Mouse (Mus musculus): ENCODE results near the gene AU040320. TPM values are rescaled to one million over a fixed set of nuclear protein-coding genes. Genes with fewer than 3 reads are reported as not detected.
A peak's percentile ranks its signal among the peaks of the same experiment; 100 is the strongest.

The AU040320 gene
- polyA plus RNA-seq, 1 experiment: not detected

- Histone ChIP-seq H3K4me1 (ENCODE audit: control insufficient read depth, insufficient read depth, low read length) (peaks cover 23% of the 10 kb centered on the region), H3K4me3 (ENCODE audit: insufficient read depth, low read depth, low read length) (peak overlapping the region; percentile 90), H3K27ac (ENCODE audit: insufficient read depth, low read depth, low read length) (peak overlapping the region; percentile 98)
- 0% methylated on average over 12 of the region's 12 CpGs for whole genome bisulfite sequencing
- no peak for TF ChIP-seq CTCF (IDR thresholded peaks at IDR 0.05; ENCODE audit: insufficient read depth, low read depth, low read length)
- no peak for TF ChIP-seq POLR2A (IDR thresholded peaks at IDR 0.05; ENCODE audit: insufficient read depth, low read depth, low read length)
These were observed 877 bp downstream of the AU040320 start for GRCm38 (mm10) chr4:126754231-126754611.

GRCm38 (mm10) chr4:126754736-126755374, 1.5 kb downstream of the AU040320 start:
- H3K4me1 ChIP-seq (ENCODE audit: control insufficient read depth, insufficient read depth, low read length): peaks cover 19% of the 10 kb centered on the region
- peak overlapping the region; percentile 82 for H3K27ac ChIP-seq (ENCODE audit: insufficient read depth, low read depth, low read length)
- no peak overlapping the region for H3K4me3 ChIP-seq (ENCODE audit: insufficient read depth, low read depth, low read length)
- 8% methylated on average over 12 of the region's 12 CpGs for WGBS
- TF ChIP-seq POLR2A (IDR thresholded peaks at IDR 0.05; ENCODE audit: insufficient read depth, low read depth, low read length) (no peak), CTCF (IDR thresholded peaks at IDR 0.05; ENCODE audit: insufficient read depth, low read depth, low read length) (no peak)

GRCm38 (mm10) chr4:126756766-126757165, 3.4 kb downstream of the AU040320 start:
- 21% methylated on average over 4 of the region's 4 CpGs for WGBS
- H3K4me3 ChIP-seq (ENCODE audit: insufficient read depth, low read depth, low read length): no peak overlapping the region
- peaks cover 6% of the 10 kb centered on the region for H3K4me1 ChIP-seq (ENCODE audit: control insufficient read depth, insufficient read depth, low read length)
- no peak overlapping the region for H3K27ac ChIP-seq (ENCODE audit: insufficient read depth, low read depth, low read length)
- TF ChIP-seq CTCF (IDR thresholded peaks at IDR 0.05; ENCODE audit: insufficient read depth, low read depth, low read length) (no peak), POLR2A (IDR thresholded peaks at IDR 0.05; ENCODE audit: insufficient read depth, low read depth, low read length) (no peak)

GRCm38 (mm10) chr4:126758299-126758698, 5.0 kb downstream of the AU040320 start:
- TF ChIP-seq POLR2A (IDR thresholded peaks at IDR 0.05; ENCODE audit: insufficient read depth, low read depth, low read length) (no peak), CTCF (IDR thresholded peaks at IDR 0.05; ENCODE audit: insufficient read depth, low read depth, low read length) (no peak)
- WGBS: 46% methylated on average over 5 of the region's 5 CpGs
- H3K4me3 ChIP-seq (ENCODE audit: insufficient read depth, low read depth, low read length): no peak overlapping the region
- H3K4me1 ChIP-seq (ENCODE audit: control insufficient read depth, insufficient read depth, low read length): peaks cover 6% of the 10 kb centered on the region
- H3K27ac ChIP-seq (ENCODE audit: insufficient read depth, low read depth, low read length): no peak overlapping the region

- no peak overlapping the region for H3K4me3 ChIP-seq (ENCODE audit: insufficient read depth, low read depth, low read length)
- TF ChIP-seq CTCF (IDR thresholded peaks at IDR 0.05; ENCODE audit: insufficient read depth, low read depth, low read length): no peak
- TF ChIP-seq POLR2A (IDR thresholded peaks at IDR 0.05; ENCODE audit: insufficient read depth, low read depth, low read length): no peak
- peaks cover 6% of the 10 kb centered on the region for H3K4me1 ChIP-seq (ENCODE audit: control insufficient read depth, insufficient read depth, low read length)
- no peak overlapping the region for H3K27ac ChIP-seq (ENCODE audit: insufficient read depth, low read depth, low read length)
- 88% methylated on average over 2 of the region's 2 CpGs for WGBS
These were observed 6.1 kb downstream of the AU040320 start for GRCm38 (mm10) chr4:126759435-126759834.

- Histone ChIP-seq H3K4me3 (ENCODE audit: insufficient read depth, low read depth, low read length) (no peak overlapping the region), H3K27ac (ENCODE audit: insufficient read depth, low read depth, low read length) (no peak overlapping the region), H3K4me1 (ENCODE audit: control insufficient read depth, insufficient read depth, low read length) (peaks cover 3% of the 10 kb centered on the region; the same call in 1 of the 2 replicates)
- TF ChIP-seq CTCF (IDR thresholded peaks at IDR 0.05; ENCODE audit: insufficient read depth, low read depth, low read length) (no peak), POLR2A (IDR thresholded peaks at IDR 0.05; ENCODE audit: insufficient read depth, low read depth, low read length) (no peak)
- 70% methylated on average over 11 of the region's 11 CpGs for WGBS
These were observed 9.4 kb downstream of the AU040320 start for GRCm38 (mm10) chr4:126762586-126763359.

GRCm38 (mm10) chr4:126763483-126763882, 10.1 kb downstream of the AU040320 start:
- Histone ChIP-seq H3K27ac (ENCODE audit: insufficient read depth, low read depth, low read length) (no peak overlapping the region), H3K4me3 (ENCODE audit: insufficient read depth, low read depth, low read length) (no peak overlapping the region), H3K4me1 (ENCODE audit: control insufficient read depth, insufficient read depth, low read length) (peaks cover 3% of the 10 kb centered on the region; the same call in 1 of the 2 replicates)
- 84% methylated on average over 2 of the region's 2 CpGs for WGBS
- TF ChIP-seq POLR2A (IDR thresholded peaks at IDR 0.05; ENCODE audit: insufficient read depth, low read depth, low read length): no peak
- TF ChIP-seq CTCF (IDR thresholded peaks at IDR 0.05; ENCODE audit: insufficient read depth, low read depth, low read length): no peak

- Histone ChIP-seq H3K4me1 (ENCODE audit: control insufficient read depth, insufficient read depth, low read length) (no peaks in the 10 kb centered on the region), H3K4me3 (ENCODE audit: insufficient read depth, low read depth, low read length) (no peak overlapping the region), H3K27ac (ENCODE audit: insufficient read depth, low read depth, low read length) (no peak overlapping the region)
- no peak for TF ChIP-seq POLR2A (IDR thresholded peaks at IDR 0.05; ENCODE audit: insufficient read depth, low read depth, low read length)
- no peak for TF ChIP-seq CTCF (IDR thresholded peaks at IDR 0.05; ENCODE audit: insufficient read depth, low read depth, low read length)
- 64% methylated on average over 9 of the region's 9 CpGs for WGBS
These were observed 16.6 kb downstream of the AU040320 start for GRCm38 (mm10) chr4:126769800-126770563.
